Mouse (Mus musculus): ENCODE measurements at regions not wholly inside any gene's neighbourhood (a gene's known extent, or its start where the extent isn't known, plus 50 kb on each side); places are given as distances from the start of the nearest gene placed in this dataset.
A peak's percentile ranks its signal among the peaks of the same experiment; 100 is the strongest.

- Histone ChIP-seq H3K4me3 (ENCODE audit: low read depth, low read length) (no peak overlapping the region), H3K9ac (ENCODE audit: low read depth, low read length) (no peak overlapping the region), H3K4me1 (ENCODE audit: control insufficient read depth, low read depth, low read length) (no peaks in the 10 kb centered on the region), H3K27ac (ENCODE audit: low read length) (no peak overlapping the region), H3K36me3 (ENCODE audit: control insufficient read depth, insufficient read depth) (no peaks in the 10 kb centered on the region), H3K27me3 (ENCODE audit: control insufficient read depth, insufficient read depth, low read depth, low read length) (no peaks in the 10 kb centered on the region), H3K4me2 (ENCODE audit: low read depth, low read length) (no peak overlapping the region), H3K9me3 (replicated peaks; ENCODE audit: control insufficient read depth, low read length) (no peaks in the 10 kb centered on the region)
- ATAC-seq (ENCODE audit: low read depth), result no peak
- 45% methylated on average over 2 of the region's 2 CpGs for WGBS (ENCODE audit: insufficient replicate concordance)
Measured at GRCm38 (mm10) chr7:58310096-58310495, 345.9 kb upstream of the Atp10a start.

- no peaks in the 10 kb centered on the region for H3K4me1 ChIP-seq (ENCODE audit: control insufficient read depth, low read depth, low read length)
- no peak overlapping the region for H3K27ac ChIP-seq (ENCODE audit: low read length)
- 23% methylated on average over 1 of the region's 1 CpGs for WGBS (ENCODE audit: insufficient replicate concordance)
- no peak overlapping the region for H3K9ac ChIP-seq (ENCODE audit: low read depth, low read length)
- H3K4me2 ChIP-seq (ENCODE audit: low read depth, low read length), result no peak overlapping the region
- no peaks in the 10 kb centered on the region for H3K36me3 ChIP-seq (ENCODE audit: control insufficient read depth, insufficient read depth)
- no peaks in the 10 kb centered on the region for H3K9me3 ChIP-seq (replicated peaks; ENCODE audit: control insufficient read depth, low read length)
- ATAC-seq (ENCODE audit: low read depth), result no peak
- no peak overlapping the region for H3K4me3 ChIP-seq (ENCODE audit: low read depth, low read length)
- no peaks in the 10 kb centered on the region for H3K27me3 ChIP-seq (ENCODE audit: control insufficient read depth, insufficient read depth, low read depth, low read length)
Measured at GRCm38 (mm10) chr7:58322381-58322780, 333.6 kb upstream of the Atp10a start.

GRCm38 (mm10) chr7:58367384-58367783 is 288.6 kb upstream of the Atp10a start:
- Histone ChIP-seq H3K9me3 (replicated peaks; ENCODE audit: control insufficient read depth, low read length) (no peaks in the 10 kb centered on the region), H3K27ac (ENCODE audit: low read length) (no peak overlapping the region), H3K4me1 (ENCODE audit: control insufficient read depth, low read depth, low read length) (no peaks in the 10 kb centered on the region), H3K4me2 (ENCODE audit: low read depth, low read length) (no peak overlapping the region), H3K4me3 (ENCODE audit: low read depth, low read length) (no peak overlapping the region), H3K9ac (ENCODE audit: low read depth, low read length) (no peak overlapping the region), H3K27me3 (ENCODE audit: control insufficient read depth, insufficient read depth, low read depth, low read length) (no peaks in the 10 kb centered on the region), H3K36me3 (ENCODE audit: control insufficient read depth, insufficient read depth) (no peaks in the 10 kb centered on the region)
- ATAC-seq (ENCODE audit: low read depth), result no peak
- 57% methylated on average over 1 of the region's 1 CpGs for WGBS (ENCODE audit: insufficient replicate concordance)

- no peaks in the 10 kb centered on the region for H3K9me3 ChIP-seq (replicated peaks; ENCODE audit: control insufficient read depth, low read length)
- H3K27me3 ChIP-seq (ENCODE audit: control insufficient read depth, insufficient read depth, low read depth, low read length), result no peaks in the 10 kb centered on the region
- no peaks in the 10 kb centered on the region for H3K4me1 ChIP-seq (ENCODE audit: control insufficient read depth, low read depth, low read length)
- H3K9ac ChIP-seq (ENCODE audit: low read depth, low read length), result no peak overlapping the region
- H3K4me2 ChIP-seq (ENCODE audit: low read depth, low read length), result no peak overlapping the region
- H3K36me3 ChIP-seq (ENCODE audit: control insufficient read depth, insufficient read depth), result no peaks in the 10 kb centered on the region
- WGBS (ENCODE audit: insufficient replicate concordance), result 37% methylated on average over 1 of the region's 1 CpGs
- ATAC-seq (ENCODE audit: low read depth), result no peak
- no peak overlapping the region for H3K27ac ChIP-seq (ENCODE audit: low read length)
- no peak overlapping the region for H3K4me3 ChIP-seq (ENCODE audit: low read depth, low read length)
Measured at GRCm38 (mm10) chr7:58383401-58383800, 272.6 kb upstream of the Atp10a start.

GRCm38 (mm10) chr7:58388326-58388725 is 267.6 kb upstream of the Atp10a start:
- no peaks in the 10 kb centered on the region for H3K36me3 ChIP-seq (ENCODE audit: control insufficient read depth, insufficient read depth)
- no peak for ATAC-seq (ENCODE audit: low read depth)
- H3K4me1 ChIP-seq (ENCODE audit: control insufficient read depth, low read depth, low read length), result no peaks in the 10 kb centered on the region
- H3K27me3 ChIP-seq (ENCODE audit: control insufficient read depth, insufficient read depth, low read depth, low read length), result no peaks in the 10 kb centered on the region
- no peak overlapping the region for H3K9ac ChIP-seq (ENCODE audit: low read depth, low read length)
- H3K4me3 ChIP-seq (ENCODE audit: low read depth, low read length), result no peak overlapping the region
- no peak overlapping the region for H3K4me2 ChIP-seq (ENCODE audit: low read depth, low read length)
- no peaks in the 10 kb centered on the region for H3K9me3 ChIP-seq (replicated peaks; ENCODE audit: control insufficient read depth, low read length)
- no peak overlapping the region for H3K27ac ChIP-seq (ENCODE audit: low read length)
- WGBS (ENCODE audit: insufficient replicate concordance), result 38% methylated on average over 1 of the region's 1 CpGs

GRCm38 (mm10) chr7:58392391-58393115 is 263.4 kb upstream of the Atp10a start:
- no peak for ATAC-seq (ENCODE audit: low read depth)
- 58% methylated on average over 4 of the region's 4 CpGs for WGBS (ENCODE audit: insufficient replicate concordance)

GRCm38 (mm10) chr7:58397992-58398391 is 258.0 kb upstream of the Atp10a start:
- H3K36me3 ChIP-seq (ENCODE audit: control insufficient read depth, insufficient read depth), result no peaks in the 10 kb centered on the region
- no peaks in the 10 kb centered on the region; the same call in 1 of the 2 replicates for H3K4me1 ChIP-seq (ENCODE audit: control insufficient read depth, low read depth, low read length)
- WGBS (ENCODE audit: insufficient replicate concordance), result 29% methylated on average over 6 of the region's 6 CpGs
- H3K9ac ChIP-seq (ENCODE audit: low read depth, low read length), result no peak overlapping the region; the same call in 1 of the 2 replicates
- peak overlapping the region; percentile 68 for H3K4me2 ChIP-seq (ENCODE audit: low read depth, low read length)
- ATAC-seq (ENCODE audit: low read depth), result no peak
- no peaks in the 10 kb centered on the region for H3K9me3 ChIP-seq (replicated peaks; ENCODE audit: control insufficient read depth, low read length)
- no peaks in the 10 kb centered on the region for H3K27me3 ChIP-seq (ENCODE audit: control insufficient read depth, insufficient read depth, low read depth, low read length)
- H3K27ac ChIP-seq (ENCODE audit: low read length), result no peak overlapping the region
- H3K4me3 ChIP-seq (ENCODE audit: low read depth, low read length), result peak overlapping the region; percentile 69

More at GRCm38 (mm10) chr7:58392391-58393115, 263.4 kb upstream of the Atp10a start:
- no peak overlapping the region for H3K4me2 ChIP-seq (ENCODE audit: low read depth, low read length)
- H3K4me1 ChIP-seq (ENCODE audit: control insufficient read depth, low read depth, low read length), result no peaks in the 10 kb centered on the region
- H3K27ac ChIP-seq (ENCODE audit: low read length), result no peak overlapping the region
- no peak overlapping the region for H3K4me3 ChIP-seq (ENCODE audit: low read depth, low read length)
- no peak overlapping the region for H3K9ac ChIP-seq (ENCODE audit: low read depth, low read length)
- no peaks in the 10 kb centered on the region for H3K36me3 ChIP-seq (ENCODE audit: control insufficient read depth, insufficient read depth)
- H3K9me3 ChIP-seq (replicated peaks; ENCODE audit: control insufficient read depth, low read length), result no peaks in the 10 kb centered on the region
- H3K27me3 ChIP-seq (ENCODE audit: control insufficient read depth, insufficient read depth, low read depth, low read length), result no peaks in the 10 kb centered on the region

- Histone ChIP-seq H3K27ac (ENCODE audit: low read length) (no peak overlapping the region; the same call in 1 of the 2 replicates), H3K9me3 (replicated peaks; ENCODE audit: control insufficient read depth, low read length) (no peaks in the 10 kb centered on the region), H3K4me2 (ENCODE audit: low read depth, low read length) (peak overlapping the region; percentile 68), H3K4me3 (ENCODE audit: low read depth, low read length) (peak overlapping the region; percentile 69), H3K9ac (ENCODE audit: low read depth, low read length) (peak overlapping the region; percentile 34), H3K36me3 (ENCODE audit: control insufficient read depth, insufficient read depth) (no peaks in the 10 kb centered on the region), H3K27me3 (ENCODE audit: control insufficient read depth, insufficient read depth, low read depth, low read length) (no peaks in the 10 kb centered on the region), H3K4me1 (ENCODE audit: control insufficient read depth, low read depth, low read length) (no peaks in the 10 kb centered on the region; the same call in 1 of the 2 replicates)
- ATAC-seq (ENCODE audit: low read depth), result no peak
- 3% methylated on average over 9 of the region's 9 CpGs for WGBS (ENCODE audit: insufficient replicate concordance)
Measured at GRCm38 (mm10) chr7:58398558-58399144, 257.3 kb upstream of the Atp10a start.

- H3K4me3 ChIP-seq (ENCODE audit: low read depth, low read length), result peak overlapping the region; percentile 69
- peak; percentile 95 for ATAC-seq (ENCODE audit: low read depth)
- no peaks in the 10 kb centered on the region for H3K36me3 ChIP-seq (ENCODE audit: control insufficient read depth, insufficient read depth)
- H3K4me1 ChIP-seq (ENCODE audit: control insufficient read depth, low read depth, low read length), result no peaks in the 10 kb centered on the region; the same call in 1 of the 2 replicates
- WGBS (ENCODE audit: insufficient replicate concordance), result 0% methylated on average over 21 of the region's 21 CpGs
- H3K4me2 ChIP-seq (ENCODE audit: low read depth, low read length), result peak overlapping the region; percentile 68
- H3K9me3 ChIP-seq (replicated peaks; ENCODE audit: control insufficient read depth, low read length), result no peaks in the 10 kb centered on the region
- H3K27me3 ChIP-seq (ENCODE audit: control insufficient read depth, insufficient read depth, low read depth, low read length), result no peaks in the 10 kb centered on the region
- H3K27ac ChIP-seq (ENCODE audit: low read length), result no peak overlapping the region; the same call in 1 of the 2 replicates
- peak overlapping the region; percentile 34 for H3K9ac ChIP-seq (ENCODE audit: low read depth, low read length)
Measured at GRCm38 (mm10) chr7:58399145-58399604, 256.8 kb upstream of the Atp10a start.
